ENCODE assay signal across 8 mouse cellular contexts in the genomic region with DNA sequence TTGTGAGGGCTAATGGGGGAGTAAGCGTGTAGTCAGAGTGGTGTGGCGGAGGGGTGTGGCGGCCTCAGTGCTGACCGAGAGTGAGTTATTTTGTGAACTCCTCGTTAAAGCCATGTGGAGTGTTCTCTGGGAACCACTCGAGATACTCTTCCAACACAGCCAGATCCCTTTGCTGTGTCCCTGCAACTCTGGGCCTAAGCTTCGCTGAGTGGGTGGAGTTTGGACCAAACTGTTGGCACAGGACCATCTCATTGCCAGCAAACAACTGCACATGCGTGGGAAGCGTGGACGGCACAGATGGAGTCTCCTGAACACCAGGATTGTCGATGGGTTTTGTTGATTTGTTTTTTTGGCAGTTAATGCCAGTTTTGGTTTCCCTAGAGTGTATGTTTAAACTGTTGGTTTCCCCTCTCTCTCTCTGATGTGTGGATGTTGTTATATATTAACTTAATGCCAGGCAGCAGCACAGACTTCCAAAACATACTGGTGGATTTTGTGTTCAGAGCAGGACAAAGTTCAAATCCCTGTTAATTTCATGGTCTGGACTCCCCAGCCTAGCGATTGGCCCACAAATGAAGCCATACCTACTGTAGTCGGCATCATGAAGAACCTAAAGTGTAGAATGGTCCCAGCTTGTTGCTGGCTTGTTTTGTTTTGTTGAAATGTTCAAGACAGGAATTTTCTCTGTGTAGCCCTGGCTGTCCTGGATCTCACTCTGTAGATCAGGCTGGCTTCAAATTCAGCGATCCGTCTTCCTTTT. TPM values are rescaled to one million over a fixed set of nuclear protein-coding genes. Genes with fewer than 3 reads are reported as not detected.
DNase-seq lines count a peak whose midpoint lies in the region; ATAC-seq and TF ChIP-seq lines count a peak whose summit lies in the region.

No protein-coding gene starts in this region.

- H3K4me2 ChIP-seq in hindbrain, embryonic 16.5 days (ENCODE audit: low read length) = no peak overlapping the region
- no peak overlapping the region for H3K4me2 ChIP-seq in hindbrain, embryonic 11.5 days (replicated peaks; ENCODE audit: low read depth, low read length)
- 0 out of 2 replicates have a peak overlapping the region, but pooled peaks have one; percentile 2 for H3K4me2 ChIP-seq in forebrain, embryonic 15.5 days (replicated peaks)
- H3K4me2 ChIP-seq in hindbrain, postnatal 0 days (ENCODE audit: low read depth, low read length) = no peak overlapping the region

- H3K4me1 ChIP-seq in hindbrain, embryonic 16.5 days (ENCODE audit: control insufficient read depth, insufficient read depth, low read depth, low read length) = peaks cover 5% of the 10 kb centered on the region; the same call in 1 of the 2 replicates
- no peaks in the 10 kb centered on the region for H3K4me1 ChIP-seq in hindbrain, embryonic 11.5 days (replicated peaks; ENCODE audit: control insufficient read depth, insufficient read depth, low read length)
- H3K4me1 ChIP-seq in forebrain, embryonic 15.5 days = peaks cover 43% of the 10 kb centered on the region
- peaks cover 9% of the 10 kb centered on the region; the same call in 1 of the 2 replicates for H3K4me1 ChIP-seq in hindbrain, postnatal 0 days (ENCODE audit: insufficient read depth, low read length)

- 68% methylated on average over 15 of the region's 15 CpGs for WGBS in hindbrain, embryonic 16.5 days
- 91% methylated on average over 15 of the region's 15 CpGs for WGBS in hindbrain, embryonic 11.5 days
- 48% methylated on average over 15 of the region's 15 CpGs for WGBS in forebrain, embryonic 15.5 days
- 53% methylated on average over 15 of the region's 15 CpGs for WGBS in hindbrain, postnatal 0 days

- peak; percentile 73 for ATAC-seq in hindbrain, embryonic 16.5 days
- ATAC-seq in hindbrain, embryonic 11.5 days (ENCODE audit: low FRiP score) = no peak
- ATAC-seq in forebrain, embryonic 15.5 days (replicated peaks) = peak; percentile 69
- peak; percentile 74; the same call in 1 of the 2 replicates for ATAC-seq in hindbrain, postnatal 0 days

- H3K27me3 ChIP-seq in hindbrain, embryonic 16.5 days (replicated peaks; ENCODE audit: control insufficient read depth, insufficient read depth, low read length) = no peaks in the 10 kb centered on the region
- no peaks in the 10 kb centered on the region for H3K27me3 ChIP-seq in hindbrain, embryonic 11.5 days (ENCODE audit: control insufficient read depth, insufficient read depth, low read length)
- H3K27me3 ChIP-seq in forebrain, embryonic 15.5 days = no peaks in the 10 kb centered on the region
- H3K27me3 ChIP-seq in hindbrain, postnatal 0 days (ENCODE audit: insufficient read depth, low read length) = no peaks in the 10 kb centered on the region

- H3K36me3 ChIP-seq in hindbrain, embryonic 16.5 days (ENCODE audit: control insufficient read depth, insufficient read depth, low read length) = no peaks in the 10 kb centered on the region
- H3K36me3 ChIP-seq in hindbrain, embryonic 11.5 days (ENCODE audit: control insufficient read depth, insufficient read depth, low read length) = no peaks in the 10 kb centered on the region
- no peaks in the 10 kb centered on the region for H3K36me3 ChIP-seq in forebrain, embryonic 15.5 days
- H3K36me3 ChIP-seq in hindbrain, postnatal 0 days (ENCODE audit: insufficient read depth, low read length) = no peaks in the 10 kb centered on the region

- peak overlapping the region; percentile 32; the same call in 1 of the 2 replicates for H3K27ac ChIP-seq in hindbrain, embryonic 16.5 days (ENCODE audit: low read depth, low read length)
- no peak overlapping the region for H3K27ac ChIP-seq in hindbrain, embryonic 11.5 days (ENCODE audit: low read depth, low read length)
- H3K27ac ChIP-seq in forebrain, embryonic 15.5 days (replicated peaks) = peak overlapping the region; percentile 63
- H3K27ac ChIP-seq in hindbrain, postnatal 0 days = peak overlapping the region; percentile 27; the same call in 1 of the 2 replicates

- H3K9ac ChIP-seq in hindbrain, embryonic 16.5 days (ENCODE audit: low read depth, low read length) = no peak overlapping the region
- no peak overlapping the region for H3K9ac ChIP-seq in hindbrain, embryonic 11.5 days (ENCODE audit: low read depth, low read length)
- no peak overlapping the region for H3K9ac ChIP-seq in forebrain, embryonic 15.5 days (replicated peaks)
- H3K9ac ChIP-seq in hindbrain, postnatal 0 days (replicated peaks; ENCODE audit: low read length) = no peak overlapping the region

- no peak for DNase-seq in hindbrain, embryonic 11.5 days (ENCODE audit: low spot score)
- peak; percentile 80 for DNase-seq in hindbrain, postnatal 0 days (ENCODE audit: low spot score)
- peak; percentile 76 to 93 for DNase-seq in layer of hippocampus, postnatal 14 days (ENCODE audit: low spot score in 2 of 2)
- DNase-seq in lung, postnatal 10 days = peak; percentile 90
- DNase-seq in testis, postnatal 14 days (ENCODE audit: low spot score) = peak; percentile 53
- DNase-seq in MN1 (ENCODE audit: low spot score) = no peak

- TF ChIP-seq CTCF in hindbrain, postnatal 0 days (IDR thresholded peaks at IDR 0.05; ENCODE audit: low read depth) = no peak

- H3K9me3 ChIP-seq in hindbrain, embryonic 16.5 days (ENCODE audit: control insufficient read depth, low read length) = no peaks in the 10 kb centered on the region
- no peaks in the 10 kb centered on the region for H3K9me3 ChIP-seq in hindbrain, embryonic 11.5 days (ENCODE audit: control insufficient read depth, low read length)
- no peaks in the 10 kb centered on the region for H3K9me3 ChIP-seq in forebrain, embryonic 15.5 days
- no peaks in the 10 kb centered on the region for H3K9me3 ChIP-seq in hindbrain, postnatal 0 days (ENCODE audit: low read length)

- H3K4me3 ChIP-seq in hindbrain, embryonic 16.5 days (ENCODE audit: low read length) = no peak overlapping the region
- H3K4me3 ChIP-seq in hindbrain, embryonic 11.5 days (ENCODE audit: low read depth, low read length) = no peak overlapping the region
- H3K4me3 ChIP-seq in forebrain, embryonic 15.5 days = no peak overlapping the region
- H3K4me3 ChIP-seq in hindbrain, postnatal 0 days (ENCODE audit: low read length) = no peak overlapping the region

RNA-seq across cellular contexts. Expression of gene Spata13, which starts 22.3 kb away (rescaled TPM):
- polyA plus RNA-seq in hindbrain, embryonic 16.5 days (2015; fragmentation: Nextera tagmentation; extraction: Ambion mirVana) = 17.1 and 18.2 TPM in 2 replicates
- 58.8 and 73.2 TPM in 2 replicates for polyA plus RNA-seq in hindbrain, embryonic 11.5 days (2014; fragmentation: Nextera tagmentation; extraction: Ambion mirVana)
- 50.1 and 52.6 TPM in 2 replicates for polyA plus RNA-seq in forebrain, embryonic 15.5 days (2015; fragmentation: Nextera tagmentation; extraction: Ambion mirVana)
- total RNA-seq in hindbrain, postnatal 0 days (2014; rRNA removed) = 34.1 and 39.8 TPM in 2 replicates
- 16.5 and 17.0 TPM in 2 replicates for polyA plus RNA-seq in hindbrain, postnatal 0 days (2015; fragmentation: Nextera tagmentation; extraction: Ambion mirVana)
- total RNA-seq in layer of hippocampus, postnatal 14 days (2021) = 10 to 100 TPM; 25.2 to 30.5 TPM

Comparison
In these comparisons a context has a peak if more than half of its experiments do, and no peak if none do; other contexts are left out.
1. DNase-seq: peak in hindbrain, postnatal 0 days (single experiment), layer of hippocampus, postnatal 14 days (2 of 2), lung, postnatal 10 days (single experiment) and testis, postnatal 14 days (single experiment); none in hindbrain, embryonic 11.5 days (single experiment) and MN1 (single experiment).